Mouse (Mus musculus) intestine, embryonic 16.5 days (tissue): Measurements from ENCODE around the gene Tuba3a. TPM values are rescaled to one million over a fixed set of nuclear protein-coding genes. Genes with fewer than 3 reads are reported as not detected.

Experiments
- ATAC-seq: fragments of 200-750 bp; cut with Nextera tagmentation; 2 replicates; pipeline ENCODE4 v1.8.0; 2017; ENCODE audit warnings: moderate TSS enrichment, moderate library complexity
- H3K27ac ChIP-seq: fragments of 300-500 bp; sonication (generic); 2 replicates; pipeline ENCODE4 v1.5.1; 2014; ENCODE audit warnings: mild to moderate bottlenecking, low read length
- H3K27me3 ChIP-seq: fragments of 300-500 bp; sonication (generic); replicated peaks from 2 replicates; pipeline ENCODE4 v1.6.1; 2014; ENCODE audit warnings: low read length, control low read depth, mixed read lengths; ENCODE audit not compliant: control insufficient read depth, insufficient read depth
- H3K36me3 ChIP-seq: fragments of 300-500 bp; sonication (generic); 2 replicates; pipeline ENCODE4 v1.6.1; 2014; ENCODE audit warnings: low read length, control low read depth; ENCODE audit not compliant: control insufficient read depth, insufficient read depth
- H3K4me1 ChIP-seq: fragments of 300-500 bp; sonication (generic); 2 replicates; pipeline ENCODE4 v1.6.1; 2014; ENCODE audit warnings: low read length, control low read depth, mixed read lengths; ENCODE audit not compliant: control insufficient read depth, insufficient read depth
- H3K4me2 ChIP-seq: fragments of 300-500 bp; sonication (generic); 2 replicates; pipeline ENCODE4 v1.6.1; 2014; ENCODE audit warnings: low read depth, low read length, control low read depth
- H3K4me3 ChIP-seq: fragments of 300-500 bp; sonication (generic); 2 replicates; pipeline ENCODE4 v1.5.1; 2014; ENCODE audit warnings: mild to moderate bottlenecking, low read length
- H3K9ac ChIP-seq: fragments of 300-500 bp; sonication (generic); 2 replicates; pipeline ENCODE4 v1.6.1; 2014; ENCODE audit warnings: low read depth, low read length
- H3K9me3 ChIP-seq: fragments of 300-500 bp; sonication (generic); 2 replicates; pipeline ENCODE4 v1.6.1; 2016; ENCODE audit warnings: low read length, control low read depth; ENCODE audit not compliant: control insufficient read depth
- WGBS: fragments of 180-500 bp; shearing (Covaris S2); extraction: QIAGEN DNeasy Blood & Tissue Kit; methylation state at CpG from one replicate; pipeline ENCODE4 v1.1.7; 2014; 5-methylcytosine and 5-hydroxymethylcytosine counted together
- polyA plus RNA-seq: library from polyadenylated mRNA; unstranded; fragments of >200 nt; fragmentation: Nextera tagmentation; extraction: Ambion mirVana; gene quantifications from 2 replicates; pipeline ENCODE4 v1.2.1, GENCODE M21; 2015

Gene Tuba3a
- polyA plus RNA-seq, 1 experiment from 2014 or later: 0.17 TPM

GRCm38 (mm10) chr6:125320323-125320722 lies 34.5 kb upstream of the Tuba3a start, which contains the start of gene Scnn1a:
Gene Scnn1a, plus strand, starts transcription at chr6:125320659.
- no peak within 1 kb of the TSS for H3K4me3 ChIP-seq
- no peak within 1 kb of the TSS for H3K9ac ChIP-seq
- 90% methylated on average over 1 of the region's 1 CpGs for WGBS
- no peak within 1 kb of the TSS for H3K4me2 ChIP-seq
- ATAC-seq: no peak
- no peaks in the 10 kb centered on the region for H3K36me3 ChIP-seq
- no peak within 1 kb of the TSS for H3K27ac ChIP-seq
- peaks cover 16% of the 10 kb centered on the region; the same call in 1 of the 2 replicates for H3K27me3 ChIP-seq
- peaks cover 7% of the 10 kb centered on the region; the same call in 1 of the 2 replicates for H3K4me1 ChIP-seq
- no peaks in the 10 kb centered on the region for H3K9me3 ChIP-seq

- H3K36me3 ChIP-seq: no peaks in the 10 kb centered on the region
- H3K4me3 ChIP-seq: no peak overlapping the region
- no peak overlapping the region for H3K27ac ChIP-seq
- peaks cover 6% of the 10 kb centered on the region; the same call in 1 of the 2 replicates for H3K4me1 ChIP-seq
- peaks cover 16% of the 10 kb centered on the region; the same call in 1 of the 2 replicates for H3K27me3 ChIP-seq
- no peak overlapping the region for H3K9ac ChIP-seq
- no peaks in the 10 kb centered on the region for H3K9me3 ChIP-seq
- H3K4me2 ChIP-seq: no peak overlapping the region
- no peak for ATAC-seq
Observed at GRCm38 (mm10) chr6:125319919-125320296, 34.1 kb upstream of the Tuba3a start.

GRCm38 (mm10) chr6:125318981-125319918 lies 33.4 kb upstream of the Tuba3a start:
- ATAC-seq: no peak
- no peak overlapping the region for H3K9ac ChIP-seq
- no peak overlapping the region for H3K4me2 ChIP-seq
- peaks cover 16% of the 10 kb centered on the region; the same call in 1 of the 2 replicates for H3K27me3 ChIP-seq
- 58% methylated on average over 15 of the region's 15 CpGs for WGBS
- H3K9me3 ChIP-seq: no peaks in the 10 kb centered on the region
- peaks cover 12% of the 10 kb centered on the region for H3K4me1 ChIP-seq
- H3K27ac ChIP-seq: no peak overlapping the region
- H3K36me3 ChIP-seq: no peaks in the 10 kb centered on the region
- no peak overlapping the region for H3K4me3 ChIP-seq

- H3K9ac ChIP-seq: no peak overlapping the region
- no peak overlapping the region for H3K27ac ChIP-seq
- WGBS: 56% methylated on average over 7 of the region's 7 CpGs
- H3K4me2 ChIP-seq: no peak overlapping the region
- no peak overlapping the region for H3K4me3 ChIP-seq
- H3K9me3 ChIP-seq: no peaks in the 10 kb centered on the region
- H3K4me1 ChIP-seq: peaks cover 23% of the 10 kb centered on the region
- no peak for ATAC-seq
- peaks cover 2% of the 10 kb centered on the region for H3K36me3 ChIP-seq
- H3K27me3 ChIP-seq: 0 out of 2 replicates have a peak, but pooled peaks cover 9% of the 10 kb centered on the region
Observed at GRCm38 (mm10) chr6:125317077-125317476, 31.2 kb upstream of the Tuba3a start.

GRCm38 (mm10) chr6:125314746-125315145 lies 28.9 kb upstream of the Tuba3a start:
- Histone ChIP-seq H3K4me1 (peaks cover 27% of the 10 kb centered on the region), H3K4me3 (no peak overlapping the region), H3K36me3 (peaks cover 7% of the 10 kb centered on the region), H3K9me3 (no peaks in the 10 kb centered on the region), H3K9ac (peak overlapping the region; percentile 88), H3K27ac (no peak overlapping the region), H3K27me3 (no peaks in the 10 kb centered on the region), H3K4me2 (peak overlapping the region; percentile 63; the same call in 1 of the 2 replicates)
- ATAC-seq: no peak
- 79% methylated on average over 6 of the region's 6 CpGs for WGBS

GRCm38 (mm10) chr6:125314231-125314563 lies 28.4 kb upstream of the Tuba3a start:
- H3K36me3 ChIP-seq: peaks cover 7% of the 10 kb centered on the region
- H3K27ac ChIP-seq: peak overlapping the region; percentile 80; the same call in 1 of the 2 replicates
- peak overlapping the region; percentile 88 for H3K9ac ChIP-seq
- peak overlapping the region; percentile 64 for H3K4me3 ChIP-seq
- no peak; the same call in none of the 2 replicates for ATAC-seq
- no peaks in the 10 kb centered on the region for H3K9me3 ChIP-seq
- H3K4me1 ChIP-seq: peaks cover 27% of the 10 kb centered on the region
- H3K27me3 ChIP-seq: no peaks in the 10 kb centered on the region
- 59% methylated on average over 7 of the region's 7 CpGs for WGBS
- H3K4me2 ChIP-seq: peak overlapping the region; percentile 63

- Histone ChIP-seq H3K9ac (peak within 1 kb of the TSS; percentile 88), H3K4me1 (peaks cover 27% of the 10 kb centered on the region), H3K27ac (peak within 1 kb of the TSS; percentile 80), H3K27me3 (no peaks in the 10 kb centered on the region), H3K4me2 (peak within 1 kb of the TSS; percentile 63), H3K36me3 (peaks cover 12% of the 10 kb centered on the region), H3K9me3 (no peaks in the 10 kb centered on the region), H3K4me3 (peak within 1 kb of the TSS; percentile 64)
- ATAC-seq: peak; percentile 96
- WGBS: 2% methylated on average over 43 of the region's 46 CpGs
Observed at GRCm38 (mm10) chr6:125313546-125314230, 27.8 kb upstream of the Tuba3a start, which contains the start of gene Ltbr. Gene Ltbr, minus strand, starts transcription at chr6:125313885.

GRCm38 (mm10) chr6:125312581-125313355 lies 26.9 kb upstream of the Tuba3a start:
- 44% methylated on average over 22 of the region's 22 CpGs for WGBS
- H3K27ac ChIP-seq: peak overlapping the region; percentile 78
- H3K4me2 ChIP-seq: peak overlapping the region; percentile 63
- peaks cover 27% of the 10 kb centered on the region for H3K4me1 ChIP-seq
- no peaks in the 10 kb centered on the region for H3K9me3 ChIP-seq
- no peaks in the 10 kb centered on the region for H3K27me3 ChIP-seq
- peak overlapping the region; percentile 64 for H3K4me3 ChIP-seq
- peaks cover 12% of the 10 kb centered on the region for H3K36me3 ChIP-seq
- ATAC-seq: no peak
- H3K9ac ChIP-seq: peak overlapping the region; percentile 88
